Mouse (Mus musculus): ENCODE data around the gene Olfr1428.
"Not testable (repeated sequence)": the region's sequence is repeated elsewhere in the genome, so short reads cannot be mapped to it uniquely, and the experiment has no call there.

Gene Olfr1428

GRCm38 (mm10) chr19:12115797-12116196 lies at the start of gene Olfr1428:
TSS of gene Olfr1428 (minus strand) at chr19:12115897.
- no peak for DNase-seq (ENCODE audit: low spot score)

GRCm38 (mm10) chr19:12145452-12145851 lies 29.8 kb upstream of the Olfr1428 start:
- no peak for DNase-seq (ENCODE audit: low spot score)

- DNase-seq (ENCODE audit: low spot score) = peak; percentile 4
Observed at GRCm38 (mm10) chr19:12143356-12143755, 27.7 kb upstream of the Olfr1428 start.

GRCm38 (mm10) chr19:12134289-12134688 lies 18.6 kb upstream of the Olfr1428 start:
- peak; percentile 65 for DNase-seq (ENCODE audit: low spot score)

GRCm38 (mm10) chr19:12123103-12123502 lies 7.4 kb upstream of the Olfr1428 start, which contains the start of gene Olfr76:
TSS of gene Olfr76 (minus strand) at chr19:12123203.
- DNase-seq (ENCODE audit: low spot score) = no peak

- no peak for DNase-seq (ENCODE audit: low spot score)
Observed at GRCm38 (mm10) chr19:12116464-12116863, 767 bp upstream of the Olfr1428 start.

GRCm38 (mm10) chr19:12113807-12114206 lies 1.9 kb downstream of the Olfr1428 start:
- DNase-seq (ENCODE audit: low spot score) = no peak

GRCm38 (mm10) chr19:12104541-12104940 lies 11.2 kb downstream of the Olfr1428 start:
- no peak for DNase-seq (ENCODE audit: low spot score)

GRCm38 (mm10) chr19:12103234-12103633 lies 12.5 kb downstream of the Olfr1428 start, which contains the start of gene Olfr1427:
TSS of gene Olfr1427 (minus strand) at chr19:12103334.
- no peak for DNase-seq (ENCODE audit: low spot score)

GRCm38 (mm10) chr19:12091913-12092312 lies 23.8 kb downstream of the Olfr1428 start, which contains the start of gene Olfr1426:
TSS of gene Olfr1426 (minus strand) at chr19:12092013.
- no peak for DNase-seq (ENCODE audit: low spot score)

- DNase-seq (ENCODE audit: low spot score) = not testable (repeated sequence)
Observed at GRCm38 (mm10) chr19:12077631-12078030, 38.1 kb downstream of the Olfr1428 start, which contains the start of gene Olfr1425. TSS of gene Olfr1425 (minus strand) at chr19:12077731.

- DNase-seq (ENCODE audit: low spot score) = not testable (repeated sequence)
Observed at GRCm38 (mm10) chr19:12069546-12069945, 46.2 kb downstream of the Olfr1428 start.

- DNase-seq (ENCODE audit: low spot score) = not testable (repeated sequence)
Observed at GRCm38 (mm10) chr19:12067806-12068205, 47.9 kb downstream of the Olfr1428 start.

- not testable (repeated sequence) for DNase-seq (ENCODE audit: low spot score)
Observed at GRCm38 (mm10) chr19:12062582-12062981, 53.1 kb downstream of the Olfr1428 start, which contains the start of gene Olfr1424. TSS of gene Olfr1424 (minus strand) at chr19:12062682.

All from embryo, embryonic 10 days (tissue).